Mouse (Mus musculus) limb, embryonic 11.5 days (tissue): ENCODE measurements around the gene 4930544D05Rik. TPM values are rescaled to one million over a fixed set of nuclear protein-coding genes. Genes with fewer than 3 reads are reported as not detected.

Source experiments
- ATAC-seq: fragments of 200-750 bp; cut with Nextera tagmentation; 2 replicates; pipeline ENCODE4 v1.8.0; 2017; ENCODE audit warnings: low read depth; ENCODE audit not compliant: insufficient number of reproducible peaks, low FRiP score, low TSS enrichment
- DNase-seq: peaks from one replicate; pipeline ENCODE4 v3.0.0-alpha.2; 2015; ENCODE audit warnings: low spot score
- H3K27ac ChIP-seq: fragments of 300-500 bp; sonication (generic); replicated peaks from 2 replicates; pipeline ENCODE4 v1.5.1; 2014; ENCODE audit warnings: low read depth, mild to moderate bottlenecking, low read length
- H3K27me3 ChIP-seq: fragments of 300-500 bp; sonication (generic); 2 replicates; pipeline ENCODE4 v1.6.1; 2014; ENCODE audit warnings: mild to moderate bottlenecking, low read length, mixed read lengths; ENCODE audit not compliant: control insufficient read depth, insufficient read depth
- H3K36me3 ChIP-seq: fragments of 300-500 bp; sonication (generic); 2 replicates; pipeline ENCODE4 v1.6.1; 2014; ENCODE audit warnings: mild to moderate bottlenecking, low read length, moderate library complexity, mixed read lengths; ENCODE audit not compliant: control insufficient read depth, insufficient read depth
- H3K4me1 ChIP-seq: fragments of 300-500 bp; sonication (generic); 2 replicates; pipeline ENCODE4 v1.6.1; 2014; ENCODE audit warnings: low read length, mixed read lengths; ENCODE audit not compliant: control insufficient read depth, insufficient read depth
- H3K4me2 ChIP-seq: fragments of 300-500 bp; sonication (generic); 2 replicates; pipeline ENCODE4 v1.6.1; 2014; ENCODE audit warnings: low read depth, mild to moderate bottlenecking, moderate library complexity; ENCODE audit not compliant: severe bottlenecking
- H3K4me3 ChIP-seq: fragments of 300-500 bp; sonication (generic); 2 replicates; pipeline ENCODE4 v1.5.1; 2014; ENCODE audit warnings: low read depth, low read length
- H3K9ac ChIP-seq: fragments of 300-500 bp; sonication (generic); 2 replicates; pipeline ENCODE4 v1.6.1; 2014; ENCODE audit warnings: mild to moderate bottlenecking, low read length
- H3K9me3 ChIP-seq: fragments of 300-500 bp; sonication (generic); 2 replicates; pipeline ENCODE4 v1.6.1; 2016; ENCODE audit warnings: low read length; ENCODE audit not compliant: control insufficient read depth
- WGBS: fragments of 180-500 bp; shearing (Covaris S2); extraction: QIAGEN DNeasy Blood & Tissue Kit; methylation state at CpG from one replicate; pipeline ENCODE4 v1.1.7; 2014; 5-methylcytosine and 5-hydroxymethylcytosine counted together
- polyA plus RNA-seq: library from polyadenylated mRNA; unstranded; fragments of >200 nt; fragmentation: Nextera tagmentation; extraction: Ambion mirVana; gene quantifications from 2 replicates; pipeline ENCODE4 v1.2.1, GENCODE M21; 2014

The 4930544D05Rik gene
- polyA plus RNA-seq, 1 experiment from 2014 or later, result not detected

- Histone ChIP-seq H3K4me2 (no peak overlapping the region), H3K4me3 (no peak overlapping the region), H3K4me1 (peaks cover 3% of the 10 kb centered on the region), H3K9me3 (no peaks in the 10 kb centered on the region), H3K27ac (no peak overlapping the region), H3K9ac (no peak overlapping the region), H3K27me3 (no peaks in the 10 kb centered on the region), H3K36me3 (no peaks in the 10 kb centered on the region)
- DNase-seq (no peak), ATAC-seq (no peak)
- WGBS, result 83% methylated on average over 9 of the region's 9 CpGs
These were observed 35.8 kb upstream of the 4930544D05Rik start for GRCm38 (mm10) chr11:70579710-70580357.

- Histone ChIP-seq H3K4me3 (no peak overlapping the region), H3K9ac (no peak overlapping the region), H3K36me3 (no peaks in the 10 kb centered on the region), H3K27me3 (no peaks in the 10 kb centered on the region), H3K4me1 (peaks cover 8% of the 10 kb centered on the region), H3K4me2 (no peak overlapping the region), H3K27ac (no peak overlapping the region), H3K9me3 (no peaks in the 10 kb centered on the region)
- no peak for DNase-seq
- 57% methylated on average over 5 of the region's 5 CpGs for WGBS
- ATAC-seq, result no peak
These were observed 35.3 kb upstream of the 4930544D05Rik start for GRCm38 (mm10) chr11:70580358-70580720.

- Histone ChIP-seq H3K9me3 (no peaks in the 10 kb centered on the region), H3K36me3 (no peaks in the 10 kb centered on the region), H3K4me2 (no peak overlapping the region), H3K4me3 (no peak overlapping the region), H3K4me1 (peaks cover 10% of the 10 kb centered on the region), H3K9ac (no peak overlapping the region), H3K27ac (no peak overlapping the region), H3K27me3 (no peaks in the 10 kb centered on the region)
- ATAC-seq (no peak), DNase-seq (no peak)
- 77% methylated on average over 3 of the region's 3 CpGs for WGBS
These were observed 34.7 kb upstream of the 4930544D05Rik start for GRCm38 (mm10) chr11:70580921-70581320.

GRCm38 (mm10) chr11:70582196-70582595 lies 33.5 kb upstream of the 4930544D05Rik start:
- H3K27me3 ChIP-seq, result no peaks in the 10 kb centered on the region
- no peak overlapping the region for H3K4me3 ChIP-seq
- H3K4me2 ChIP-seq, result no peak overlapping the region
- no peaks in the 10 kb centered on the region for H3K36me3 ChIP-seq
- DNase-seq (no peak), ATAC-seq (no peak)
- H3K27ac ChIP-seq, result no peak overlapping the region
- peaks cover 9% of the 10 kb centered on the region for H3K4me1 ChIP-seq
- no peak overlapping the region for H3K9ac ChIP-seq
- 60% methylated on average over 3 of the region's 3 CpGs for WGBS
- no peaks in the 10 kb centered on the region for H3K9me3 ChIP-seq

- no peak overlapping the region for H3K4me2 ChIP-seq
- H3K4me3 ChIP-seq, result no peak overlapping the region
- H3K36me3 ChIP-seq, result no peaks in the 10 kb centered on the region
- H3K9ac ChIP-seq, result no peak overlapping the region
- H3K4me1 ChIP-seq, result peaks cover 8% of the 10 kb centered on the region
- ATAC-seq, result no peak
- DNase-seq, result no peak
- no peaks in the 10 kb centered on the region for H3K27me3 ChIP-seq
- no peaks in the 10 kb centered on the region for H3K9me3 ChIP-seq
- 0 out of 2 replicates have a peak overlapping the region, but pooled peaks have one; percentile 5 for H3K27ac ChIP-seq
- 66% methylated on average over 6 of the region's 6 CpGs for WGBS
These were observed 32.5 kb upstream of the 4930544D05Rik start for GRCm38 (mm10) chr11:70583022-70583714.

- DNase-seq, result no peak
- peaks cover 8% of the 10 kb centered on the region for H3K4me1 ChIP-seq
- no peaks in the 10 kb centered on the region for H3K9me3 ChIP-seq
- 88% methylated on average over 7 of the region's 7 CpGs for WGBS
- H3K9ac ChIP-seq, result no peak overlapping the region
- no peak overlapping the region for H3K27ac ChIP-seq
- H3K4me2 ChIP-seq, result no peak overlapping the region
- H3K4me3 ChIP-seq, result no peak overlapping the region
- no peak for ATAC-seq
- H3K36me3 ChIP-seq, result no peaks in the 10 kb centered on the region
- no peaks in the 10 kb centered on the region for H3K27me3 ChIP-seq
These were observed 31.9 kb upstream of the 4930544D05Rik start for GRCm38 (mm10) chr11:70583775-70584174.

GRCm38 (mm10) chr11:70585457-70585856 lies 30.2 kb upstream of the 4930544D05Rik start:
- H3K4me1 ChIP-seq, result peaks cover 8% of the 10 kb centered on the region
- WGBS, result 47% methylated on average over 7 of the region's 7 CpGs
- DNase-seq, result no peak
- H3K36me3 ChIP-seq, result no peaks in the 10 kb centered on the region
- ATAC-seq, result no peak; the same call in 1 of the 2 replicates
- peak overlapping the region; percentile 42; the same call in 1 of the 2 replicates for H3K27ac ChIP-seq
- H3K4me3 ChIP-seq, result no peak overlapping the region
- no peaks in the 10 kb centered on the region for H3K9me3 ChIP-seq
- no peaks in the 10 kb centered on the region for H3K27me3 ChIP-seq
- no peak overlapping the region for H3K4me2 ChIP-seq
- H3K9ac ChIP-seq, result peak overlapping the region; percentile 22; the same call in 1 of the 2 replicates

- no peak overlapping the region for H3K27ac ChIP-seq
- no peak for ATAC-seq
- no peak overlapping the region for H3K4me3 ChIP-seq
- H3K9ac ChIP-seq, result no peak overlapping the region
- no peak for DNase-seq
- H3K4me2 ChIP-seq, result no peak overlapping the region
- H3K27me3 ChIP-seq, result no peaks in the 10 kb centered on the region
- 93% methylated on average over 3 of the region's 3 CpGs for WGBS
- no peaks in the 10 kb centered on the region for H3K9me3 ChIP-seq
- H3K36me3 ChIP-seq, result no peaks in the 10 kb centered on the region
- H3K4me1 ChIP-seq, result peaks cover 8% of the 10 kb centered on the region
These were observed 29.4 kb upstream of the 4930544D05Rik start for GRCm38 (mm10) chr11:70586261-70586660.
